Mouse (Mus musculus): ENCODE measurements at regions not wholly inside any gene's neighbourhood (a gene's known extent, or its start where the extent isn't known, plus 50 kb on each side); places are given as distances from the start of the nearest gene placed in this dataset.

DNA sequence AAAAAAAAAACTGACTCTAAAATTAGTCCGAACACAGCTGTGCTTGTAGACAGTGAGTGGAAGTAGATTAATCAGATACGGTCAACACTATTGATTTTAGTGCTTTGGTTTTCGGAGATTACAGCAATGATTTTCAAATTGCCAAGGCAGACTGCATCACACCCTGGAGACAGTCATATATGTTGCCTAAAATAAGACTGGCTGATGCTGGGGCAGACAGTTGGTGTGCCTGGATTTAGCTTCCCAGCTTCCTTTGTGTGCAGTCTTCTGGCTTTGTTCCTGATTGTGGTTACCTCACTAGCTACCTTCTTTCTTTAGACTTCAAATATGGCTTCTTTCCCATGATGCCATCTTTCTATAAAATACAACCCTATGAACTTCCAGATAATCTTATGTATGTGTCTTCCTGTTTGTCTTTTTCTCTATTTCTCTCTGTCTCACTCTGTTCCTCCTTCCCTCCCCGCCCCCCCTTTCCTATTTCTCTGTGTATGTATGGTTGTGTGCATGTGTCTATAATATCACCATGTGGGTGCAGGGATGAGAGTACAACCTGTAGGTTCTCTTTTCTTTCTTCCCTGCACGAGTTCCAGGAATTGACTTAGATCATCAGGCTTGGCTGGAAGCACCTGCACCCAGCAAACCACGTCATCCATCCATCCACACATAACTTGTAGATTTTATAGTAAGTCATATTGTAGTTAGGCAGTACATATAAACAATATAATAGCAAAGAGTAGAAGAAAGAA, 199.7 kb upstream of the Gm9008 start:
- DNase-seq (ENCODE audit: low read depth), result no peak

DNA sequence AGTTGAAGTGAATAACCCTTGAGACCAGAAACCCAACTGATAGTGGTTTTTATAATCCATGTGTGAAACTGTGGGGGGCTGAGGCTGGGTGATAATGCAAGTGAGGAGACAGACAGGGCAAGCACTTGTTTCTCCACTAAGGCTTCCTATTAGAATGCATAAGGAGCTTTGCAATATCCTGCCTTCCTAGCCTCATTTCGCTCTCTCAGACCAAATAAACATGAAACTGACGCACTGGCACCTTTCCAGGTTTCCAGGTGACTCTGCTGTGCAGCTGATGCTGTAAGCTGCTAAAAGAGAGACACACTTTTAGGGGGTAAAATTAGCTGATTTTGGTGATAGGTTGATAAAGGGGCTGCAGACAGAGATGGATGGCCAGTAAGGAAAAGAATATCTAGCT, 191.2 kb upstream of the Gm9008 start:
- DNase-seq (ENCODE audit: low read depth), result peak; percentile 2

DNA sequence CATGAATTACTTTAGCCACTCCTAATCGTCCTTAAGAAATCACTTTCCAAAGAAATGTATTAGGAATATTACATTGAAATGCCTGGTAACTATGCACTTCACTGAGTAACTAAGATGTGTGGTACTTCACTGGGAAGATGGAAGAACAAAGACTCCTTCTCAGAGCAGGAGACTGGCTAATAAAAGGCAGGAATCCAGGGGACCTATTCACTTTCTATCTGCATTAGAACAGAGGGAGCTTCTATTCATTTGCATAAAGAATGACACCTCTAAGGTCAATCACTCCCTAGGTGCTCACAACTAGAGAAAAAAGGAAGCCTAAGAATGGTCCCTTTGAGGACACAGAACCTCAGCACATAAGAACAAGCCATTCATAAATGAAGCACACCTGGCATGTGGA, 142.0 kb upstream of the Gm9008 start:
- DNase-seq (ENCODE audit: low read depth), result no peak

DNA sequence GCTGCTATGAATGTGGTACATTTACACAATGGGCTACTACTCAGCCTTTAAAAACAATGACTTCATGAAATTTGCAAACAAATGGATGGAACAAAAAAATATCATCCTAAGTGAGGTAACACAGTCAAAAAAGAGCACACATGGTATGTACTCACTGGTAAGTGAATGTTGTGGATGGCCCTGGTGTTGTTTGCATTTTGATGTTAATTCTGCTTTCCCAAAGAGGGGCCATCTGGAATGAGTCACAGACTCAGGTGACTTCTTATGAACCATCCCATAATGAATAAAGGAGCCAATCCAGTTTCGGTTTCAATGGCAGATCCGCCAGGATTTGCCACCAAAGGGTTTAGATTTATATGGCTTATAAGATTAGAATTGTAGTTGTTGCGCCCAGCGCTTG, 130.8 kb upstream of the Gm9008 start:
- DNase-seq (ENCODE audit: low read depth), result no peak

DNA sequence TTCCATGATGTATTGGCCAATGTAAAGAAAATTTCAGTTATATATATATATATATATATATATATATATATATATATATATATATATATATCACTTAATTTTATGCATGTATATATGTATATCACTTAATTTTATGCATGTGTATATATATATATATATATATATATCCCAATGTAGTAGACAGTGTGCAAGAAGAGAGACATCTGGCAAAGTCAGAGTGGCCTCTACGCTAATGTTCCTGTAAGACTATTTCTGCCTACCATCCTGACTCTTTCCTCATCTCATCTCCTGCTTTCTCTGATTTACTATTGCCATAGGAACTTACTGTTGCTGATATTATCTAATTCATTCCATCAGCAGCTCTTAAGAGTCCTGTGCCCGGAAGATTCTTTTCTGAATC, 123.9 kb upstream of the Gm9008 start:
- no peak for DNase-seq (ENCODE audit: low read depth)

DNA sequence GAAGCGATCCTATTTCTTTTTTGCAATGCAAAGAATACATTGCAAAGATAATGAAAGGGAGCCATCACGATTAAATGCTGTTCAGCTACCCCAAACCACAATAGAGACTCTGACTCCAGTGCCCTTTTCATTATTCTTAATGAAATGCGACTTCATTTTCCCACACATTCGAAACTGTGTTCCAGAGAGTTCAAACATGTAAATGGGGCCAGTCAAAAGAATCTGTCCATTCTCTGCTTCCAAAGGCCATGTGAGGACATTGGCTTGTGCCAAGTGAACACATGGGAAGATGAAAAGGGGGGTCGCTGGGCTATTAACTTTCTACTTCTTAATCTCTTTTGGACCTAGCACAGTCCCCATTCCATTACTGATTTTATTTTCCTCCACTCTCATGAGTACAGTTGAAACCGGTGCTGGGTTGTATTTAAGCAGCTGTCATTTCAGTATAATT, 123.2 kb upstream of the Gm9008 start:
- no peak for DNase-seq (ENCODE audit: low read depth)

All from NIH3T3 (cell line).